Mouse (Mus musculus): ENCODE data around the gene Pcnx.
A peak's percentile ranks its signal among the peaks of the same experiment; 100 is the strongest.

The Pcnx gene

GRCm38 (mm10) chr12:81859351-81860307 is at the start of gene Pcnx:
TSS of gene Pcnx (plus strand) at chr12:81860023.
- DNase-seq (ENCODE audit: low spot score) = peak; percentile 57

DNA sequence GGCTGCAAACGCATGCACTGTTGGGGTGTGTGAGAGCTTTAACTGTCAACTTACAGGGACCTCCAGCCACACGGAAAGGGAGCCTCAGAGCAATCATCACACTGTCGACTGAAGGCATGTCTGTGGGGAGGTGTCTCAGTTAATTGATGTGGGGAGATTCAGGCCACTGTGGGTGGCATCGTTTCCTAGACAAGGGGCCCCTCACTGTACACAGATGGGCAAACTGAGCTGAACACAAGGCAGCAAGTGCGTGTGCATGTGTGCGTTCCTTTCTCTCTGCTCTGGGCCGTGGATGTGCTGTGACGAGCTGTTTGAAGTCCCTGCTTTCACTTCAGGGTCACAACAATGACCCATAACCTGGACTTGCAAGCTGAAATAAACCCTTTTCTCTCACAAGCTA is 49.4 kb upstream of the Pcnx start:
- no peak for DNase-seq (ENCODE audit: low spot score)

DNA sequence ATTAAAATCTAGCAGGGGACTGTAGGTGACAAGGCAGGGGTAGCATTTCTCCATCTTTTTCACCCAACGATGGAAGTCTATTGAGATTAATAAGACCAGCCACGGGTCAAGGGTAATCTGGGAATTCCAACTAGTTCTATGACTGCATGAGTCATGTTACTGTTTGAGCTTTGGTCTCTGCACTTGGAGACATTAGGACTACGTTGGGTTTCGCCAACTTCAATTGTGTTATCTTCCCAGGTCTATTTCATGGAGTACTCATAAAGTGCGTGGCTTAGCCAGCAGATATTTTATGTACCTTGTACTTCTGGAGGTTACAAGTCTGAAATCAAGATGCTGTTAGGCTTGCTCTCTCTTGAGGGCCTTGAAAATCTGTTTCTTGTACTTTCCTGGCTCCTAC is 45.1 kb upstream of the Pcnx start:
- DNase-seq (ENCODE audit: low spot score) = no peak

DNA sequence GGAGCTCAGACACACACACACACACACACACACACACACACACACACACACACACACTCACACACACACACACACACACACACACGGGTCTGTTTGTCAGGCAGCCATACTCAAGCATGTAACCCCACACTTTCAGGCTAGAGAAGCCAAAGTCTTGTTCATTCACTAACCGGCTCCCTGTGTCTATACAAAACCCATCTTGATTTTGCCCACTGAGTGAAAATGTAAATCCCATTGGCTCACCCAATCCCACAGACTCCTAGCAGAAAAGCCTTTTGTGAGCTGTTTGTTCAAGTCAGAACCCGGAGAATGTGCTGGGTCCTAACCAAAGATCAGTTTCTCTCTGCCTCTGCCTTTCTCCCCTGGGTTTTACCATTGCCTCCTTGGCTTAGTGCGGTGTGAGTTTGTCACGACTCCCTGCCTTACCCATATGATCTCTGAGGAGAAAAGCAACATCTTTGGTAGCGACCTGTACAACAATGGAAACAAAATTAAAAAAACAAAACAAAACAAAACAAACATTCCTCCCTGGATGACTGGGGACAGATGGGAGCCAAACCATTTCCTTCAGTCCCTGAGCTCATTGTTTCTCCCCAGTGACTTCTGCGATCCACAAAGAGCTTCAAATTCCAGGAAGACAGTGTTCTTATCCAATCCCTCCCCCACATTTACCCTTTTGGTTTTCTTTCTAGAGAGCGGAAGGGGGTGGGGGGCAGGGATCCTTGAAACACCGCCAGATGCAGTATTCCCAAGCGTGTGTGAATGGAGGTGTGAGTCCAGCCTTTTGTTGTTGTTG is 43.3 kb upstream of the Pcnx start:
- DNase-seq (ENCODE audit: low spot score) = no peak

- DNase-seq (ENCODE audit: low spot score) = no peak
Observed at GRCm38 (mm10) chr12:81817126-81817505, 42.7 kb upstream of the Pcnx start.

- no peak for DNase-seq (ENCODE audit: low spot score)
Observed at GRCm38 (mm10) chr12:81820700-81821099, 39.1 kb upstream of the Pcnx start.

DNA sequence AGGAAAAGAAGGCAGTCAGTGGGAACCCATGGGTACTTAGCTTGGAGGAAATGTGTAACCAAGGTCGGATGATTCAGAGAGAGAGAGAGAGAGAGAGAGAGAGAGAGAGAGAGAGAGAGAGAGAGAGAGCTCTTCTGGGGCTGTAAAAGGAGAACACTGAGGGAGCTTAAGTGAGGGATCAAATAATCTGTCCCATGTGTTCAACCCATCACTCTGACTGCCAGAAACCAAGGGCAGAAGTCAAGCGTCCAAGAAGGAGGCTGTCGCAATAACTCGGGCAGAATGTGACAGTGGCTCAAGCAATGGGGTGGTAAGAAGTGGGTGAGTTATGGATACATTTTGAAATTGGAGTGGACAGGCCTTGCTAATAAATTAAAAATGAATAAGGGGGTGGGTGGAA is 37.6 kb upstream of the Pcnx start:
- DNase-seq (ENCODE audit: low spot score) = no peak

- no peak for DNase-seq (ENCODE audit: low spot score)
Observed at GRCm38 (mm10) chr12:81822778-81823480, 36.9 kb upstream of the Pcnx start.

DNA sequence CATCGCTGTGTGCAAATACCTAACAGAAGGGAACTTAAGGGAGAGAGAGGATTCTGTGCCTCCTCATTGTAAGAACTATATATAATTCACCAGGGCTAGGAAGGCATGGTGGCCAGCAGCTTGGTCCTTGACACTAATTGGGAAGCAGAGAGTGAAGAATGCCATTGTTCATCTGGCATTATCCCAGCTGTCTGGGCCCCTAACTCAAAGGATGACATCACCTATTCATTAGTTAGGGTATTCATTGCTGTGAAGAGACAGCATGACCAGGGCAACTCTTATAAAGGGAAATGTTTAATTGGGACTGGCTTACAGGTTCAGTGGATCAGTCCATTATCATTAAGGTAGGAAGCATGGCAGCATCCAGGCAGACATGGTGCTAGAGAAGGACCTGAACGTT is 31.5 kb upstream of the Pcnx start:
- no peak for DNase-seq (ENCODE audit: low spot score)

DNA sequence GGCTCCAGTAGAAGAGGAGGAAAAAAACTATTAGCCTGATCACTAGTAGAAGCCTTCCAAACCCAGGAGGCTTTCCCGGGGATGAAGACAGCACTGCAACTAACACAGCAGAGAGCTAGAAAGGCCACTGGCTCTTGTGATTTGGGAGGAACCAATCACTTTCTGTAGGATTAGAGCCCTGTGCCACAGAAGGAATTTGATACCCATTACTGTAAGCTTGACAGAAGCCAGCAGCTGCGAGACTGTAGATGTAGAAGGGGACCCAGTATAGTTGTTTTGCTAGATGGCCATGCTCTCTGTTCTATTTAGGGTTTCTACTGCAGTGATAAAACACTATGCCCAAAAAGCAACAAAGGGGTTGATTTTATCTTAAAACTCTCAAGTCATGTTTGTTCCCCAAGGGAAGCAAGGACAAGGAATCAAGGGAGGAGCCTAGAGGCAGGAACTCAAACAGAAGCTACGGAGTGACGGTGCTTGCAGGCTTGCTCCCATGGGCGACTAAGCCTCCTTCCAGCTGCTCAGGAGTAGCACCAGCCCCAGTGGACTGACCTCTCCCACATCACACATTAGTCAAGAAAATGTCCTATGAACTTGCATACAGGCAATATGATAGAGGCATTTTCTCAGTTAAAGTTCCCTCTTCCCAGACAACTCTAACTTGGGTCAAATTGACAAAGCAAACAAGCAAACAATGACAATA is 27.6 kb upstream of the Pcnx start:
- no peak for DNase-seq (ENCODE audit: low spot score)

- DNase-seq (ENCODE audit: low spot score) = no peak
Observed at GRCm38 (mm10) chr12:81833094-81833493, 26.7 kb upstream of the Pcnx start.

DNA sequence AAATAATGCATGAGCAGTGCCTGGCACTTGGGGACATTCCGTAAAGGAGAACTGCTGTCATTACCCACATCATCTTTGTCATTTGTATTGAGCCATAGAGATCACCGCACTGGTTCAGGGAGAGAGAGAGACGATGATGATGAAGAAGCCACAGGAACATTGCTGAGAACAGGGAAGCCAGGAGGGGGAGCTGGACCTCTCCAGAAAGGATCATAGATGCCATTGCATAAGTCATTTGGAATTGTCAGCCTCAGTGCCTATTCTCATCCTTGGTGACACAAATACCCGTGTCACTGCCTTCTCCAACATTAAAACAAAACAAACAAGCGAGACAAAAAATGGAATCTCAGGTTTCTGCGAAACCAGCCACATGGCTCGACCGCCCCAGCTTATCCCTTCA is 23.7 kb upstream of the Pcnx start:
- no peak for DNase-seq (ENCODE audit: low spot score)

- DNase-seq (ENCODE audit: low spot score) = no peak
Observed at GRCm38 (mm10) chr12:81837463-81837862, 22.4 kb upstream of the Pcnx start.

DNA sequence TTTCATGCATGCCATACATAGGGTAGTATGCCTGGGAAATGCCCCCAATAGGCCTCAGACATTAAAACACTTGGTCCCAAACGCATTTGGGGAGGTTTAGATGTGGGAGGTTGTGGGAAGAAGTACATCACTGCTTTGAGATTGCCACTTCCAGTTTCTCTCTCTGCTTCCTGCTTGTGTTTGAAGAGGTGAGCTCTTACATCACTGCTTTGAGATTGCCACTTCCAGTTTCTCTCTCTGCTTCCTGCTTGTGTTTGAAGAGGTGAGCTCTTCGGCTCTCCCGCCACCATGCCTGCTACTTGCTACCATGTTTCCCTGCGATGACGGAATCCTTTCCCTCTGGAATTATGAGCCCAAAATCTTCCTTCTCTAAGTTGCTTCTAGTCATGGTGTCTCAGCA is 20.2 kb upstream of the Pcnx start:
- no peak for DNase-seq (ENCODE audit: low spot score)

DNA sequence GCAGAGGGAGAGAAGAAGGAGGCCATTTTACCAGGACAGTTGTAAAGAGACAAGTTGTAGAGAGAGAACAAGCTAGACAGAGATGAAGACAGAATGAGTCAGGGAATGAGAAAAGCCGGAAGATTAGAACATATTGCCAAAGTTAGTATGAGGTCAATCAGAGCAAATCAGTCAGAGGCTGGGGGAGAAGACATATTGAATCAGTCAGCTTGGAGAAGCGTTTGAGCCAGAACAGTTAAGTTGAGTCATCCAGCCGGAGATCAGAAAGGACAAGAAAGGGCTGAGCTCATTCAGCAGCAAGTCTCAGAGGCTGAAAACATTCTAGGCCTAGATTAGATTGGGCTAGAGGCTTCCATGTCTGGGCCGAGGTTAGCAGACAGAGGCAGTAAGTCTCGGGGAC is 18.8 kb upstream of the Pcnx start:
- DNase-seq (ENCODE audit: low spot score) = no peak

- DNase-seq (ENCODE audit: low spot score) = no peak
Observed at GRCm38 (mm10) chr12:81843501-81843900, 16.3 kb upstream of the Pcnx start.

DNA sequence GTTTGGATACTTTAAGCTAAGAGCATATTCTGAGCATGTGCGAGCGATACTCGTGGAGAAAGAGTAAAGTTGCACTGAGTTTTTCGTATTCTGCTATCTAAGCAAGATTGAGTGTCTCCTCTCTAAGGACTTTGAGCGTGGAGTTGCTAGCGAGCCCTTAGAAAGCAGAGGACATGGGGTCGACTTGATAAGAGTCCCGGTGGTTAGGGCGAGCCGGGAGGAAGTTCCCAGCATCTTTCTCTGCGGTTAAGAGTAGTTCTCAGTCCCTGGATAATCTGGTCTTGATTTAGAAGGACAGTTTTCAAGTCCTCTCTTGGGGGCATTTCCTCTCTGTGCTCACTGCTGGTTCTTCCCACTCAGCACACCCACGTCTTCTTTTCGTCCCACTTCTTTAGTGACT is 15.3 kb upstream of the Pcnx start:
- DNase-seq (ENCODE audit: low spot score) = no peak

GRCm38 (mm10) chr12:81844981-81845380 is 14.8 kb upstream of the Pcnx start:
- DNase-seq (ENCODE audit: low spot score) = no peak

GRCm38 (mm10) chr12:81849629-81850028 is 10.2 kb upstream of the Pcnx start:
- DNase-seq (ENCODE audit: low spot score) = no peak

DNA sequence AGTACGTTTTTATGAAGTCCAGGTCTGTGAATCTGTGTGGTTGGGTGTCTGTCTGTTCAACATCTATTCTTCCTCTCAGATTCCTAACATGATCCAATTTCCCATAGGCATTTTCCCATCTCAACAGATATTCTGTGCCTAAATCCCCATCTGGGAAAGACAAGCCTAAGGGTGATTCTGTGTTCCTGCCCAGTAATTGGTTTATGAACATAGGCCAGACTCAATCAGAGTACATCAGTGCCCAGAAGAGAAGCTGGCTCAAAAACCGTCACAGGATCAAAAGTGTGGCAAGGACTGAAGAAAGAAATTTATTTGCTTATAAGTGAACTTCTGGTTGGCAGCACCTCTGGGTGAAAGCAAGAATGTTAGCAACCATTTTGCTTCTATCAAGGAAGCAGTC is 7.3 kb upstream of the Pcnx start:
- no peak for DNase-seq (ENCODE audit: low spot score)

GRCm38 (mm10) chr12:81852977-81853376 is 6.8 kb upstream of the Pcnx start:
- no peak for DNase-seq (ENCODE audit: low spot score)

- no peak for DNase-seq (ENCODE audit: low spot score)
Observed at GRCm38 (mm10) chr12:81853543-81853942, 6.3 kb upstream of the Pcnx start.

Measured in urinary bladder, postnatal 10 days (tissue).